Mouse (Mus musculus) liver, embryonic 13.5 days (tissue): Measurements from ENCODE around the gene Gk2. TPM values are rescaled to one million over a fixed set of nuclear protein-coding genes. Genes with fewer than 3 reads are reported as not detected.

ENCODE experiments used
- ATAC-seq: fragments of 200-750 bp; cut with Nextera tagmentation; 2 replicates; pipeline ENCODE4 v1.8.0; 2017; ENCODE audit warnings: low read depth, mild to moderate bottlenecking, moderate number of reproducible peaks, moderate library complexity
- DNase-seq: peaks from one replicate; pipeline ENCODE4 v3.0.0; 2022
- H3K27ac ChIP-seq: fragments of 300-500 bp; sonication (generic); 2 replicates; pipeline ENCODE4 v1.5.1; 2015; ENCODE audit warnings: moderate library complexity, mild to moderate bottlenecking, inconsistent platforms
- H3K27me3 ChIP-seq: fragments of 300-500 bp; sonication (generic); 2 replicates; pipeline ENCODE4 v1.6.1; 2015; ENCODE audit warnings: mild to moderate bottlenecking, inconsistent platforms
- H3K36me3 ChIP-seq: fragments of 300-500 bp; sonication (generic); 2 replicates; pipeline ENCODE4 v1.6.1; 2015; ENCODE audit warnings: mild to moderate bottlenecking, inconsistent platforms
- H3K4me1 ChIP-seq: fragments of 300-500 bp; sonication (generic); replicated peaks from 2 replicates; pipeline ENCODE4 v1.6.1; 2015; ENCODE audit warnings: inconsistent platforms
- H3K4me2 ChIP-seq: fragments of 300-500 bp; sonication (generic); 2 replicates; pipeline ENCODE4 v1.6.1; 2015; ENCODE audit warnings: inconsistent platforms, mild to moderate bottlenecking, moderate library complexity
- H3K4me3 ChIP-seq: fragments of 300-500 bp; sonication (generic); replicated peaks from 2 replicates; pipeline ENCODE4 v1.5.1; 2015; ENCODE audit warnings: mild to moderate bottlenecking, inconsistent platforms
- H3K9ac ChIP-seq: fragments of 300-500 bp; sonication (generic); 2 replicates; pipeline ENCODE4 v1.6.1; 2015; ENCODE audit warnings: mild to moderate bottlenecking, inconsistent platforms
- H3K9me3 ChIP-seq: fragments of 300-500 bp; sonication (generic); replicated peaks from 2 replicates; pipeline ENCODE4 v1.6.1; 2016; ENCODE audit warnings: inconsistent platforms
- WGBS: fragments of 180-500 bp; shearing (Covaris S2); methylation state at CpG from one replicate; pipeline ENCODE4 v1.1.7; 2015; ENCODE audit not compliant: insufficient replicate concordance; 5-methylcytosine and 5-hydroxymethylcytosine counted together
- polyA plus RNA-seq: library from polyadenylated mRNA; unstranded; fragments of >200 nt; fragmentation: Nextera tagmentation; extraction: Ambion mirVana; gene quantifications from 2 replicates; pipeline ENCODE4 v1.2.1, GENCODE M21; 2015

The Gk2 gene
- polyA plus RNA-seq, 1 experiment from 2014 or later = not detected

GRCm38 (mm10) chr5:97432512-97432911, 24.3 kb downstream of the Gk2 start:
- WGBS = 71% methylated on average over 2 of the region's 2 CpGs
- no peak overlapping the region for H3K9ac ChIP-seq
- H3K9me3 ChIP-seq = no peaks in the 10 kb centered on the region
- no peaks in the 10 kb centered on the region for H3K36me3 ChIP-seq
- DNase-seq (no peak), ATAC-seq (no peak)
- no peaks in the 10 kb centered on the region for H3K27me3 ChIP-seq
- no peak overlapping the region for H3K27ac ChIP-seq
- no peaks in the 10 kb centered on the region for H3K4me1 ChIP-seq
- H3K4me2 ChIP-seq = no peak overlapping the region
- H3K4me3 ChIP-seq = no peak overlapping the region

- H3K4me3 ChIP-seq = no peak overlapping the region
- DNase-seq = no peak
These were observed 26.8 kb downstream of the Gk2 start for GRCm38 (mm10) chr5:97429976-97430375.

GRCm38 (mm10) chr5:97421669-97422068, 35.2 kb downstream of the Gk2 start:
- Histone ChIP-seq H3K27me3 (no peaks in the 10 kb centered on the region), H3K27ac (no peak overlapping the region), H3K9ac (no peak overlapping the region), H3K36me3 (no peaks in the 10 kb centered on the region), H3K4me3 (no peak overlapping the region), H3K4me1 (no peaks in the 10 kb centered on the region), H3K4me2 (no peak overlapping the region), H3K9me3 (no peaks in the 10 kb centered on the region)
- ATAC-seq = no peak
- 70% methylated on average over 2 of the region's 2 CpGs for WGBS
- DNase-seq = no peak

More at GRCm38 (mm10) chr5:97429976-97430375, 26.8 kb downstream of the Gk2 start:
- H3K4me1 ChIP-seq = no peaks in the 10 kb centered on the region
- H3K27ac ChIP-seq = no peak overlapping the region
- no peaks in the 10 kb centered on the region for H3K9me3 ChIP-seq
- ATAC-seq = no peak
- no peaks in the 10 kb centered on the region for H3K36me3 ChIP-seq
- no peaks in the 10 kb centered on the region for H3K27me3 ChIP-seq
- no peak overlapping the region for H3K4me2 ChIP-seq
- 79% methylated on average over 9 of the region's 9 CpGs for WGBS
- no peak overlapping the region for H3K9ac ChIP-seq

GRCm38 (mm10) chr5:97417185-97417584, 39.6 kb downstream of the Gk2 start:
- Histone ChIP-seq H3K9ac (no peak overlapping the region), H3K4me2 (no peak overlapping the region), H3K9me3 (no peaks in the 10 kb centered on the region), H3K4me1 (no peaks in the 10 kb centered on the region), H3K4me3 (no peak overlapping the region), H3K27me3 (no peaks in the 10 kb centered on the region), H3K27ac (no peak overlapping the region), H3K36me3 (no peaks in the 10 kb centered on the region)
- 60% methylated on average over 2 of the region's 2 CpGs for WGBS
- ATAC-seq (no peak), DNase-seq (no peak)

DNA sequence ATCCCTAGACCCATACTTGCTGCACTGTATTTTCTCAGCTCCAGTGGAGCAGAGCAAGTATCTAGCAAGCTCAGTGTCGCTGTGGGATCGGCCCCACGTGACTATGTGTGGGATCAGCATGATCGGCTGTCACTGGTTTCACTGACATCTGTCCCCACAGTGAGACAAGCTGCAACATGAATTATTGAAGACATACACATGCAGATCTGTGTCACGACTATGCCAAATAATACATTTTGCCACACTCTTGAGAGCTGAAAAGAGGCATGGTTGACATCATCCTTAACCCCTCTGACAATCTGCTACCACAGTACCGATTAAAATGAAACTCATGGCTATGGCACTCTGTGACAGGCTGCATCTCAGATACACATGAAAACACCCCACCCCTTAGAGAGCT, 41.0 kb downstream of the Gk2 start:
- Histone ChIP-seq H3K4me3 (no peak overlapping the region), H3K27ac (no peak overlapping the region), H3K36me3 (no peaks in the 10 kb centered on the region), H3K4me2 (no peak overlapping the region), H3K27me3 (no peaks in the 10 kb centered on the region), H3K9me3 (no peaks in the 10 kb centered on the region), H3K9ac (no peak overlapping the region), H3K4me1 (no peaks in the 10 kb centered on the region)
- WGBS = 67% methylated on average over 6 of the region's 6 CpGs
- no peak for DNase-seq
- no peak for ATAC-seq

DNA sequence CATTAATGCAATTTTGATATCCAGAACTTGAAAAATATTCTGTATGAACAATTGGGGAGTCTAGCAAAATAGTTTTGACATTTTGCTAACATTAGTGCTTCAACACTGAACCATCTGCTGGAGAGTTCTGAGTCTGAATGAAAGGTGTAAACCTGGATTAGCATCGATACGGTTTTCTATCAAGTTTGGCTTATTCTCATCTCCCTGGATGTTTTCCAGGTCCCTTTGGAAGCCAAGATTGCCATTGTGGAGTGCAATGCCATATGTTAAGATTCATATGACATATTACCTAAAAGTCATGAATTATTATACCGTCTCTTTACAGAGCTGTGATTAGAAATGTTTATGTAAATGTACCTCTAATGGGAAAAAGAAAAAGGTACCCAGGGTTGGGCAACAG, 43.1 kb downstream of the Gk2 start:
- Histone ChIP-seq H3K27me3 (no peaks in the 10 kb centered on the region), H3K4me1 (no peaks in the 10 kb centered on the region), H3K4me3 (no peak overlapping the region), H3K4me2 (no peak overlapping the region), H3K36me3 (no peaks in the 10 kb centered on the region), H3K27ac (no peak overlapping the region), H3K9ac (no peak overlapping the region), H3K9me3 (no peaks in the 10 kb centered on the region)
- no peak for ATAC-seq
- no peak for DNase-seq
- 71% methylated on average over 3 of the region's 3 CpGs for WGBS

DNA sequence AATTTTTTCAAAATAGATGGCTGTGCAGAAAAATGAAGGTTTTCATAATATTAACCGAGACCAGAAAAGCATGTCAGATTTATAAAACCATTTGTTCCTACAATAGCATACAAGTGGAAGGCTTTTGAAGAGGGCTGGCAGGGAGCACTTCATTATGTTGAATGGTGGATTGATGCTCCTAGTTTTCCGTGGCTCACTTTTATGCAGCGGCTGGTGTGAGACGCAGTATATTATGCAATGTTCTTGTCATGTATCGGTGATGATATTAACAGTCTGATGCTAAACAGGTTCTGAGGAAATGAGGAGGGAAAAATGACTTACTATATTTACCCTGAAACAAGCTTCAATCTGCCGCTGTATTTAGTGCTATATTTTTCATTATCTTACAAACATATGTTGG, 46.6 kb downstream of the Gk2 start:
- DNase-seq = no peak
- Histone ChIP-seq H3K36me3 (no peaks in the 10 kb centered on the region), H3K9me3 (no peaks in the 10 kb centered on the region), H3K4me3 (no peak overlapping the region), H3K27ac (no peak overlapping the region), H3K4me1 (no peaks in the 10 kb centered on the region), H3K4me2 (no peak overlapping the region), H3K27me3 (no peaks in the 10 kb centered on the region), H3K9ac (no peak overlapping the region)
- WGBS = 77% methylated on average over 6 of the region's 6 CpGs
- ATAC-seq = no peak

GRCm38 (mm10) chr5:97409234-97409704, 47.6 kb downstream of the Gk2 start:
- Histone ChIP-seq H3K9me3 (no peaks in the 10 kb centered on the region), H3K4me2 (no peak overlapping the region), H3K27ac (no peak overlapping the region), H3K4me3 (no peak overlapping the region), H3K9ac (no peak overlapping the region), H3K4me1 (no peaks in the 10 kb centered on the region), H3K27me3 (no peaks in the 10 kb centered on the region), H3K36me3 (no peaks in the 10 kb centered on the region)
- ATAC-seq (no peak), DNase-seq (no peak)
- WGBS = 49% methylated on average over 4 of the region's 4 CpGs

Other genes with a start within 250 kb of the Gk2 start
- gene Naa11, start 64.6 kb downstream of the Gk2 start, polyA plus RNA-seq = not detected in 2 replicates